Mouse (Mus musculus): ENCODE measurements around the gene Nrxn3. TPM values are rescaled to one million over a fixed set of nuclear protein-coding genes. Genes with fewer than 3 reads are reported as not detected.

Gene Nrxn3
- polyA plus RNA-seq, 1 experiment from 2014 or later = 6.3 TPM

DNA sequence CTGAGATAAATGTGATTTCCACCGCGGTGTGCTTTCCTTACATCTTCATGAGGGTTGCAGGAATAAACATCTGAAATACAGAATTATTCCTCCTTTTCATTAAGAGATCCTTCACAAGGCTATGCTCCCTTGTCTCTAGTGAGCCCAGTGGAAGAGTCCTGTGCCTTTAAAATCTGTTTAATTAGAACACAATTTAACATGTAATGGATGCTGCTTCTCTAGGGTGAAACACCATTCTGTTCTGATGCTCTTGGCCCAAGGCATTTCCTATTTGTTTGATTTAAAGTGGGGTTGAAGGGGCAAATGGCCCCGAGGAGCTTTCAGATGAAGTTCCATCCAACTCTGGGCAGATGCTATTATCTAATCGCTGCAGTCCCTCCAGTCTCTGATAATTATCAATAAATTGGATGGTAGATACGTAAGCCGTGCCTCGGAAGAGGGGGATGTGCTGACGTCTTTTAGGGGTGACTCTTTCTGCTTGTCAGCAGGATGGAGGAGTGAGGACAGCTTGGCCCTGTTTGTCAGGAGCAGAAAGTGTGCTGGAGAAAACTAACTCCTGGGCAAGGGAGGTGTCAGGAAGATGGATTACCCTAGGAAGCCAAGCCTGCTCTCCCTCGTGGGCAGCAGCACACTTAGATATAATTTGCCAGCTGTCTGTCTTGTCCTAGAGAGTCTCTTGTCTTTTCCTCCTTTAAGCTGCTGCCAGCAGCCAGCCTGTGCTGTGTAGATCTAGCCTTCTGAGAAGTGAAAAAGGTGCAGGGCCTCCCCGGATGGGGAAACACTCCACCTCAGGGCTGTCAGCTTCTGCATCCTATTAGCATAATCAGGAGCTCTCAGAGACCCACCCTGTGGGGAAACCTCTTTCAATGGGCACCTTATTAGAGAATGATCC lies 1041.8 kb downstream of the Nrxn3 start:
- no peaks in the 10 kb centered on the region for H3K4me1 ChIP-seq (ENCODE audit: control insufficient read depth, insufficient read depth, low read length)
- H3K27me3 ChIP-seq (ENCODE audit: control insufficient read depth, insufficient read depth, low read length) = no peaks in the 10 kb centered on the region
- H3K36me3 ChIP-seq (ENCODE audit: control insufficient read depth, insufficient read depth, low read length) = no peaks in the 10 kb centered on the region
- H3K27ac ChIP-seq (ENCODE audit: low read length) = no peak overlapping the region
- no peak for ATAC-seq (ENCODE audit: insufficient number of reproducible peaks, insufficient read depth, low FRiP score, low read depth)
- 30% methylated on average over 10 of the region's 10 CpGs for WGBS
- H3K4me3 ChIP-seq (ENCODE audit: low read depth, low read length) = no peak overlapping the region
- H3K9ac ChIP-seq (replicated peaks; ENCODE audit: low read depth, low read length) = no peak overlapping the region
- H3K4me2 ChIP-seq (replicated peaks; ENCODE audit: low read depth, low read length) = no peak overlapping the region
- H3K9me3 ChIP-seq (ENCODE audit: control insufficient read depth, low read depth, low read length) = no peaks in the 10 kb centered on the region

DNA sequence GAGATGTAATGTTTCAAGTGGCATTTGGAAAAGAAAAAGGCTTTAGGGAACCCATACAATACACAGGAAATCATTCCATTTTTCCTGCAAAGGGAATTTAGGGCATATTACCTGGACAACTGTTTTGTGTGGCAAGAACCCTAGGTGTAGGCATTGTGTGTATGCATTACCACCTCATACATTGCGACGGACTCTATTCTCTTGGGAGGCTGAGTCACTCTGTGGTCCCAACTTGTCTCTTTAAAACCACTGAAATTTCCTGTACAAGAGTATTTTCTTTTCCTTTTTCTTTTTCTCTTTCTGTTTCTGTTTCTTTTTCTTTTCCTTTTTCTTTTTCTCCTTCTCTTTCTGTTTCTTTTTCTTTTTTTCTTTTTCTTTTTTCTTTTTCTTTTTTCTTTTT lies 1042.5 kb downstream of the Nrxn3 start:
- H3K27me3 ChIP-seq (ENCODE audit: control insufficient read depth, insufficient read depth, low read length) = no peaks in the 10 kb centered on the region
- 87% methylated on average over 2 of the region's 2 CpGs for WGBS
- no peaks in the 10 kb centered on the region for H3K36me3 ChIP-seq (ENCODE audit: control insufficient read depth, insufficient read depth, low read length)
- no peak overlapping the region for H3K4me3 ChIP-seq (ENCODE audit: low read depth, low read length)
- H3K4me2 ChIP-seq (replicated peaks; ENCODE audit: low read depth, low read length) = no peak overlapping the region
- H3K27ac ChIP-seq (ENCODE audit: low read length) = no peak overlapping the region
- H3K9me3 ChIP-seq (ENCODE audit: control insufficient read depth, low read depth, low read length) = no peaks in the 10 kb centered on the region
- H3K9ac ChIP-seq (replicated peaks; ENCODE audit: low read depth, low read length) = no peak overlapping the region
- ATAC-seq (ENCODE audit: insufficient number of reproducible peaks, insufficient read depth, low FRiP score, low read depth) = no peak
- H3K4me1 ChIP-seq (ENCODE audit: control insufficient read depth, insufficient read depth, low read length) = no peaks in the 10 kb centered on the region

DNA sequence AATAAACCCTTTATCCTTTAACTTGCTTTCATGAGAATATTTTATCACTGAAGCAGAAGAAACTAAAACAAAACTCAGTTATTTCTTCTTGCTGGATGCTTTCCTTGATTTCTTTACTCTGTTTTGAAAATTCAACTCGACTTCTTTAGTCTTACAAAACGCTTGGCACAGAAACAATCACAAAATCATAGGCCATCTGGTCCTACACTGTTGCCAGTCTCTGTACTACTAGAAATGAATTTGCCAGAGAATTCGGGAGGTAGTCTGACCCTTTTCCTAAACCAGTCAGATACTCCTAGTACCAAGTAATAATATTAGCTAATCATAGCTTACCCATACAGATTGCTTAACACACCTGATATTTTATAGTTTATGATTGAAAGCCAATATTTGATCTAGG lies 1066.1 kb downstream of the Nrxn3 start:
- Histone ChIP-seq H3K4me1 (ENCODE audit: control insufficient read depth, insufficient read depth, low read length) (no peaks in the 10 kb centered on the region), H3K36me3 (ENCODE audit: control insufficient read depth, insufficient read depth, low read length) (no peaks in the 10 kb centered on the region), H3K27ac (ENCODE audit: low read length) (no peak overlapping the region), H3K4me2 (replicated peaks; ENCODE audit: low read depth, low read length) (no peak overlapping the region), H3K9me3 (ENCODE audit: control insufficient read depth, low read depth, low read length) (no peaks in the 10 kb centered on the region), H3K4me3 (ENCODE audit: low read depth, low read length) (no peak overlapping the region), H3K27me3 (ENCODE audit: control insufficient read depth, insufficient read depth, low read length) (no peaks in the 10 kb centered on the region), H3K9ac (replicated peaks; ENCODE audit: low read depth, low read length) (no peak overlapping the region)
- ATAC-seq (ENCODE audit: insufficient number of reproducible peaks, insufficient read depth, low FRiP score, low read depth) = no peak
- 88% methylated on average over 3 of the region's 3 CpGs for WGBS

DNA sequence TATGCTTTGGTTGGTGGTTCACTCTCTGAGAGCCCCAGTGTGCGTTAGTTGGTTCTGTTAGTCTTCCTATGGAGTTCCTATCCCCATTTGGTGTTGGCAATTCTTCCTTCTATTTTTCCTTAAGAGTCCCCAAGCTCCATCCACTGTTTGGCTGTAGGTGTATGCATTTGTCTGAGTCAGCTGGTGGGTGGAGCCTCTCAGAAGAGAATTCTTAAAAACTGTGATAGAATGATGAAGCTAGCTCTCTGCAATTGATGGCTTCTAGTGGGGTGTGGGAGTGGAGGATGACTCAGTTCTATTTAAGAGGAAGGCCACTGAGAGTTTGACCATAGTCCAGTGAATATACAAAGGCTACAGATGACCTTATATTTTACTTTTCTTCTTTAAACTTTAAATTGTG lies 1067.3 kb downstream of the Nrxn3 start:
- Histone ChIP-seq H3K9me3 (ENCODE audit: control insufficient read depth, low read depth, low read length) (no peaks in the 10 kb centered on the region), H3K36me3 (ENCODE audit: control insufficient read depth, insufficient read depth, low read length) (no peaks in the 10 kb centered on the region), H3K27ac (ENCODE audit: low read length) (no peak overlapping the region), H3K4me1 (ENCODE audit: control insufficient read depth, insufficient read depth, low read length) (no peaks in the 10 kb centered on the region), H3K4me3 (ENCODE audit: low read depth, low read length) (no peak overlapping the region), H3K4me2 (replicated peaks; ENCODE audit: low read depth, low read length) (no peak overlapping the region), H3K27me3 (ENCODE audit: control insufficient read depth, insufficient read depth, low read length) (no peaks in the 10 kb centered on the region), H3K9ac (replicated peaks; ENCODE audit: low read depth, low read length) (no peak overlapping the region)
- ATAC-seq (ENCODE audit: insufficient number of reproducible peaks, insufficient read depth, low FRiP score, low read depth) = no peak
- WGBS = 86% methylated on average over 1 of the region's 1 CpGs

DNA sequence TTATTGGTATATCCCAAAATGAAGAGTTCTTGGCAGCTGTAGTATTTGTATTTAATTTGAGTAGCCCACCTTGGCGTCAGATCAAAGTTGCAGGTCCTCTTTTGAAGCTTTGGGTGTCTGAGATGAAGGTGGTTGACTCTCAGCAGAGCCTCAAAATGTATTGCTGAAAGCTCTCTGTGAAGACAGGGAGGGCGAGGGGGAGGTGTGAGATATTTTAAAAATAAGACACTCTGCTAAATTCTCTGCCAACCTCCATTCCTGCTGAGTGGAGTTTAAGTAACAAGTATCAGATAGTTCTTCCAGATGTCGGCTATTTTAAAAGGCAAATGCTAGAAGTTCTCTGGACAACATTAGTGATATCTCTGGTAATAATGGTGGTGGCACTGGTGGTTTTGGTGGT lies 1069.2 kb downstream of the Nrxn3 start:
- no peaks in the 10 kb centered on the region for H3K9me3 ChIP-seq (ENCODE audit: control insufficient read depth, low read depth, low read length)
- no peak overlapping the region for H3K4me3 ChIP-seq (ENCODE audit: low read depth, low read length)
- H3K4me2 ChIP-seq (replicated peaks; ENCODE audit: low read depth, low read length) = no peak overlapping the region
- no peak for ATAC-seq (ENCODE audit: insufficient number of reproducible peaks, insufficient read depth, low FRiP score, low read depth)
- H3K9ac ChIP-seq (replicated peaks; ENCODE audit: low read depth, low read length) = no peak overlapping the region
- 84% methylated on average over 3 of the region's 3 CpGs for WGBS
- H3K27ac ChIP-seq (ENCODE audit: low read length) = no peak overlapping the region
- H3K27me3 ChIP-seq (ENCODE audit: control insufficient read depth, insufficient read depth, low read length) = no peaks in the 10 kb centered on the region
- H3K36me3 ChIP-seq (ENCODE audit: control insufficient read depth, insufficient read depth, low read length) = no peaks in the 10 kb centered on the region
- H3K4me1 ChIP-seq (ENCODE audit: control insufficient read depth, insufficient read depth, low read length) = no peaks in the 10 kb centered on the region

DNA sequence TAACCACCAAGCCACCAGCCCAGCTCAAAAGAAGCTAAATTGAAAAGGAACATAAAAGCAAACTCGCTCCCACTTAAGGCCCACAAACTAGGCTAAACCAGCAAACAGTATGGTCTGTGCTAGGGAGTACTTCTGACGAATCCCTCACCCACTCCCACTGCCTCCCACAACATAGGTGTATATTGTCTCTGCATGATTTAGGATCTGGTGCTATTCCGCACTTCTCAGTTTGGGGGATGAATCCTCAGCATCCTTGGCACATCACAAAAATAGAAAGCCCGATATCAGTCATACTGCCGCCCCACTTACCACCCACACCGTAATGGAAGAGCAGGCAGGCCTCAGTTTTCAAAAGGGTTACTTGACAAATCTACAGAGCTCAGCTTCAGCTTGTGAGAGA lies 1072.1 kb downstream of the Nrxn3 start:
- Histone ChIP-seq H3K4me3 (ENCODE audit: low read depth, low read length) (no peak overlapping the region), H3K27ac (ENCODE audit: low read length) (no peak overlapping the region), H3K9me3 (ENCODE audit: control insufficient read depth, low read depth, low read length) (no peaks in the 10 kb centered on the region), H3K4me1 (ENCODE audit: control insufficient read depth, insufficient read depth, low read length) (no peaks in the 10 kb centered on the region), H3K27me3 (ENCODE audit: control insufficient read depth, insufficient read depth, low read length) (no peaks in the 10 kb centered on the region), H3K36me3 (ENCODE audit: control insufficient read depth, insufficient read depth, low read length) (no peaks in the 10 kb centered on the region), H3K9ac (replicated peaks; ENCODE audit: low read depth, low read length) (no peak overlapping the region), H3K4me2 (replicated peaks; ENCODE audit: low read depth, low read length) (no peak overlapping the region)
- 86% methylated on average over 6 of the region's 6 CpGs for WGBS
- ATAC-seq (ENCODE audit: insufficient number of reproducible peaks, insufficient read depth, low FRiP score, low read depth) = no peak

DNA sequence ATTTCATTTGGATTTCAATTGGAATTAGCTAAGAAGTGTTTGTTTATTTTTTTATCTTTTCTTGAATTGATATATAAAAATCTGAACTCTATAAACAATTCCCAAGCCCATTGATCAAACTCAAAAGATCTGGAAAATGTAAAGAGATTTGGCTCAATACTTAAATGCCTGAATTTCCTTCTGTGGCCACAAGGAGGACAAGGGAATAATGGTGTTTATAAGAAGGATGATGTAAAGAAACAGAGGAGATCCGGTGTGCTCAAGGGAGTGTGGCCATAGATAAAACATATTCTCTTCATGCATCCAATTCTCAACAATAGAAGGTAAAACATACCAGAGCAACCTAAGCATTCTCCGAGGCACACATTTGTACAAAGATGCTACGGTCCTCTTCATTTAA lies 1085.5 kb downstream of the Nrxn3 start:
- no peak overlapping the region for H3K4me2 ChIP-seq (replicated peaks; ENCODE audit: low read depth, low read length)
- H3K4me3 ChIP-seq (ENCODE audit: low read depth, low read length) = no peak overlapping the region
- H3K36me3 ChIP-seq (ENCODE audit: control insufficient read depth, insufficient read depth, low read length) = no peaks in the 10 kb centered on the region
- H3K27me3 ChIP-seq (ENCODE audit: control insufficient read depth, insufficient read depth, low read length) = no peaks in the 10 kb centered on the region
- H3K9ac ChIP-seq (replicated peaks; ENCODE audit: low read depth, low read length) = no peak overlapping the region
- WGBS = 64% methylated on average over 3 of the region's 3 CpGs
- 0 out of 2 replicates have a peak, but pooled peaks cover 1% of the 10 kb centered on the region for H3K4me1 ChIP-seq (ENCODE audit: control insufficient read depth, insufficient read depth, low read length)
- no peak overlapping the region for H3K27ac ChIP-seq (ENCODE audit: low read length)
- no peaks in the 10 kb centered on the region for H3K9me3 ChIP-seq (ENCODE audit: control insufficient read depth, low read depth, low read length)
- ATAC-seq (ENCODE audit: insufficient number of reproducible peaks, insufficient read depth, low FRiP score, low read depth) = no peak

DNA sequence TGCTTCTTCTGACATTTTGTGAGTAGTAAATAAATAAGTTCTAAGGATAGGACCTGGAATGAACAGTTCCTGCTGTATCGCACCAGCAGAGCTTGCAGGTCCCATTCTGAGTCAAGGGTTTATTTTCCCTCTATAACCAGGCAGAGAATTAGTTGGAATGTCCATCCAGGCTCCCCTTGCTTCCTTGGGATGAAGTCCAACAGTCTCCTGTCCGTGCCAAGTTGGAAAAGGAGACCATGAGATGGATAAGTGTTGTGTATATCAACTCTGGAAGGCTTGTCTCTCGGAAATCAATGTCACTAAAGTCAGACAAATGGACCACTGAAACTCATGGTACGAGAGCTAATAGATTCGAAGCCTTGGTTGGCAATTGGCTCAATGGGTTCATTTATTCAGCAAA lies 1087.5 kb downstream of the Nrxn3 start:
- no peak for ATAC-seq (ENCODE audit: insufficient number of reproducible peaks, insufficient read depth, low FRiP score, low read depth)
- H3K4me1 ChIP-seq (ENCODE audit: control insufficient read depth, insufficient read depth, low read length) = 0 out of 2 replicates have a peak, but pooled peaks cover 3% of the 10 kb centered on the region
- no peak overlapping the region for H3K4me3 ChIP-seq (ENCODE audit: low read depth, low read length)
- H3K9me3 ChIP-seq (ENCODE audit: control insufficient read depth, low read depth, low read length) = no peaks in the 10 kb centered on the region
- H3K36me3 ChIP-seq (ENCODE audit: control insufficient read depth, insufficient read depth, low read length) = no peaks in the 10 kb centered on the region
- H3K27me3 ChIP-seq (ENCODE audit: control insufficient read depth, insufficient read depth, low read length) = no peaks in the 10 kb centered on the region
- H3K9ac ChIP-seq (replicated peaks; ENCODE audit: low read depth, low read length) = no peak overlapping the region
- no peak overlapping the region for H3K4me2 ChIP-seq (replicated peaks; ENCODE audit: low read depth, low read length)
- WGBS = 81% methylated on average over 5 of the region's 5 CpGs
- H3K27ac ChIP-seq (ENCODE audit: low read length) = no peak overlapping the region
